Mouse (Mus musculus) urinary bladder, postnatal 10 days (tissue): ENCODE measurements around the gene Ppp1r13l.

Experiments
- DNase-seq: peaks from one replicate; pipeline ENCODE4 v3.0.0; 2022; ENCODE audit warnings: low spot score

Gene Ppp1r13l

GRCm38 (mm10) chr7:19368380-19368779 is 8.8 kb downstream of the Ppp1r13l start:
- DNase-seq: no peak

GRCm38 (mm10) chr7:19369823-19370425 is 10.4 kb downstream of the Ppp1r13l start:
- no peak for DNase-seq

- DNase-seq: no peak
These were observed 13.8 kb downstream of the Ppp1r13l start for GRCm38 (mm10) chr7:19373367-19373766.

DNA sequence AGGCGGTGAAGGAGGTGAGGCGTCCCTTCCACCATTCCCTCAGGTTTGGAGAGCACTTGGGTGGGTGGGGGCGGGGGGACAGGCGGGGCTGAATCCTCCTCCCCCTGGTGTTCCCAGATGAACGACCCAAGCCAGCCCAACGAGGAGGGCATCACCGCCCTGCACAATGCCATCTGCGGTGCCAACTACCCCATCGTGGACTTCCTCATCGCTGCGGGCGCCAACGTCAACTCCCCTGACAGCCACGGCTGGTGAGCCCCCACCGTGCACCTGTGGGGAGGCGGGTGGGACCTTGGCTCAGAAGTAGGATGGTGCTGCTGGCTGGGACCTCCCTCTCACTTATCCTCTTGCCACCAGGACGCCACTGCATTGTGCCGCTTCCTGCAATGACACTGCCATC is 15.8 kb downstream of the Ppp1r13l start:
- no peak for DNase-seq

DNA sequence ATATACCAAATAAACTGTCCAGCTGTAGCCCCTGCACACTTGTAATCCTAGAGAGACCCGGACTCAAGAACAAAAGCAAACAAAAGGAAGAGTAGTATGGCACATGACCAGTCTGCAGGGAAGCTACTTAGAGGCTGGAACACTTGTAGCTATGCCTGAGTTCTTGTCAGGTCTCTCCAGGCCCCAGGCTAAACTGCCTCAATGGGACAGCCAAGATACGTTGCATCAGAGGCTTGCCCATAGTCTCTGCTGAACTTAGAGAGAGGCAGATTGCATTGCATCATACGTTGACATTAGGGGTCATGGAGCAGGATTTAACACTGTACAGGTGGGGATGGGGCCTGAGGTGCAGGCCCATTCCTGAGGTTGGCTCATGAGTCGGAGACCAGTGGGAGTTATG is 16.5 kb downstream of the Ppp1r13l start:
- DNase-seq: no peak

- DNase-seq: no peak
These were observed 18.5 kb downstream of the Ppp1r13l start for GRCm38 (mm10) chr7:19378049-19378448.

DNA sequence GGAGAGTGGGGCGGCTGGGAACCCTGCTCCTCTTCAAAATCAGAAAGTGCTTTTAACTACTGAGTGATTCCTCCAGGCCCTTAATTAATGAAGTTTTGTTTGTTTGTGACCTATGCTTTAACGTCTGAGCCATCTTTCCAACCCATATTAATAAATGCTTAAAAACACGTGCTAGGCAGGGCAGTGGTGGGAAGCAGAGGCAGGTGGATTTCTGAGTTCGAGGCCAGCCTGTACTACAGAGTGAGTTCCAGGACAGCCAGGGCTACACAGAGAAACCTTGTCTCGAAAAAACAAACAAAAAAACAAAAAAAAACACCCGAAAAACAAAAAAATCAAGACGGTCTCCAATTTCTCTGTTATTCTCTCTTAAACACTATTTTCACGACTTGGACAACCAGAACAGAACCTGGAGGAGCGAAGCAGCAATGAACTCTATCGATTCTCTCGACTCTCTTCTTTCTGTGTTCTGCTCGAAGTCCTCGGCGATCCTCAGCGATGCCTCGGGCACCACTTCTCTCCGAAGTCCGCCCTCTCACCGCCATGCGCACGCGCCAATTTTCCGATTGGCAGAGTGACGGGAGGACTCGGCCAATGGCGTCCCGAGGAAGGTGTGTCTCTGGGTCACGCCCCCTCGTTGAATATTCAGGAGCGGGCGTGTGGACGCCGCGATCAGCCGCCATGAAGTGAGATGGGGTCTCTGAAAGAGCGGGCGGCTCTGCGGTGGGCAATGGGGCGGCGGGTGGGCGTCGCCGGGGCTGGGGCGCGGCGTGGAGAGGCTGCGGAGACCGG is 22.0 kb downstream of the Ppp1r13l start, which contains the start of gene Ercc2:
Gene Ercc2 (plus strand): TSS at position 634 of the 789 bp plus-strand sequence.
- DNase-seq: peak; percentile 97

DNA sequence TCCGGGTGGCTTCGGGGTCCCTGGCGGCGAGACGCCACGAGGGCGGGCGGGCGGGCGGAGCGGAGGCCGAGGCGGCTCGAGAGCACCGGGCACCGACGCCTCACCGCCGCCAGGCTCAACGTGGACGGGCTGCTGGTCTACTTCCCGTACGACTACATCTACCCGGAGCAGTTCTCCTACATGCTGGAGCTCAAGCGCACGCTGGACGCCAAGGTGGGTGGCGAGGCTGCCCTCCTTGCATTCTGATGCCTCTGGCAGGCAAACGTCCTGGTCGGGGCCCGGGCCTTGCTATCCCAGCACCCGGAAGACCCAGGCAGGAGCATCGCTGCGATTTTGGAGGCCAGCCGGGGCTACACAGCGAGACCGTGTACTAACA is 22.6 kb downstream of the Ppp1r13l start:
- no peak for DNase-seq

DNA sequence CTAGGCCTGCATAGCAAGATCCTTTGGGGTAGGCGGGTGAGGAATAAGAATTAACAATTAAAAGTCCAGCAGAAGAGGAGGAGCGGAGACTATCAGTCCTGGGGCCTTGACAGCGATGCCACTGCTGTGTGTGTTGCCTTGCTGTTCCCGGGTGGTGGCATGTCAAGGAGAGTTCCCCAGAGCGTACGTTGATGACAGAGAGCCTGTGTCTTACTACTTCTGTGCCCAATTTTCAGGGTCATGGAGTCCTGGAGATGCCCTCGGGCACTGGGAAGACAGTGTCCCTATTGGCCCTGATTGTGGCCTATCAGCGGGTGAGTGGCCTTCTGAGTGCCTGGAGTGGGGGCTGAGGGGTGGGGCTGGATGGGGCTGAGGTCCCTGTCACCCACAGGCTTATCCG is 24.2 kb downstream of the Ppp1r13l start:
- DNase-seq: no peak

DNA sequence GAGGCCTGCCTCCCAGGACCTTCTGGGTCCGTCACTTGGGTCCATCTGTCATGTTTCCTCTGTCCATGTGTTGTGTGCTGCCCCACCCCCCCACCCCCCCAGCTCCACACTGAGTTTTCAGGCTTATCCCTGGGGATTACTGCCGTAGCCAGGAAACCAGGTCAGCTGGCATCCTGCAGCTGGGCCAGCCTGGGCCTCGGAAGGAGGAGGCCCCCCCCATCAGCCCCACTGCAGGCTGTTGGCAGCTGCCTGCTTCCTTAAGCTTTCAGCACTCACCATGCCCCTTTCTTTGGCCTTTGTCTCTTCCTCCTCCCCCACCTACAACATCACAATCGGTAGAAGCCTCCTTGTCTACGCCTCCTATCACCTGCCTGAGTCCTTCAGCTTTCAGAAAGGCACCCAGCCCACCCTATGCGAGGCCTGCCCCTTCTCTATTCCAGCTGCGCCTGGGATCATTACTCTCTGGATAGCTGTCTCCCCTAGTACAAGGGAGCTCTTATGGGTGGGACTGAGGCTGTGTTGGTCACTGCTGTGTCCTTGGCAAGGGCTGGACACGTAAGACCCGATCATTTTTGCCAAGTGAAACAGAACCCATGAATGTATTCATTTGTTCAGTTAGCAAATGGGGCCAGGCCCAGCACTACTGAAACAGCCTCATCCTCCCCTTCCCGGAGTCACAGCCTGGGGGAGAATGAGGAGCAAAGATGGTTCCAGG is 29.3 kb downstream of the Ppp1r13l start:
- DNase-seq: no peak

DNA sequence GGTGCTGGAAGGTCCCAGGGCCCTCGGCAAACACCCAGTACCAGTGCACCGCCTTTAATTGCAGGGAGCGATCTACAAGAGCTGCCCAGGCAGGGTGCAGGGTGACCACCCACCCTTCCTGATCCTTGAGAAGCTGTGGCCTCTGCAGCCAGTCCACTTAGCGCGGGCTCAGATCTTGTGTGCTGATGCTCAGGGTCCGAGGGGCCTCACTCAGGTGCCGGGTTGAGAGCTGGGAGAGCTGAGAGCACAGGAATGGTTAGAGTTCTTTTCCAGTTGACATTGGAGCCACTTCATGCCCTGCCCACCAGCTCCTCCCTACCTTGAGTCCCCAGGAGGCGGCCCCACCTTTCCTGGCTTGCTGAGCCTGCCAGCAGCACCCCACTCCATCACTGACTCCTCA is 34.9 kb downstream of the Ppp1r13l start:
- no peak for DNase-seq

- DNase-seq: no peak
These were observed 40.1 kb downstream of the Ppp1r13l start for GRCm38 (mm10) chr7:19399496-19400280.

DNA sequence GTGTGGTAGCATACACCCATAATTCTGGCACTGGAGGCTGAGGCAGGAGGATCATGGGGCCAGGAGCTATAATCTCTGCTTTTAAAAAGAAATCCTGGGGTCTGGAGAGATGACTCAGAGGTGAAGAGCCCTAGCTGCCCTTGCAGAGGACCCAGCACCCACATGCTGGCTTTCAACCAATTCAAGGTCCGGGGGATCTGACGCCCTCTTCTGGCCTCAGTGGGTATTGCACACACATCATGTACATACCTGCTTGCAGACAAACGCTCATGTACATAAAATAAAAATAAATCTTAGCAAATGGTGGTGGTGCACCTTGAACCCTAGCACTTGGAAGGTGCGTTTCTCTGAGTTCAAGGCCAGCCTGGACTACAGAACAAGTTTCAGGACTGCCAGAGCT is 41.4 kb downstream of the Ppp1r13l start:
- DNase-seq: no peak

- DNase-seq: no peak
These were observed 43.1 kb downstream of the Ppp1r13l start for GRCm38 (mm10) chr7:19402535-19403112.

GRCm38 (mm10) chr7:19403731-19404296 is 44.3 kb downstream of the Ppp1r13l start, which contains the start of gene Klc3:
TSS of gene Klc3 (minus strand) at chr7:19404104.
- no peak for DNase-seq

GRCm38 (mm10) chr7:19404476-19404875 is 44.9 kb downstream of the Ppp1r13l start, which contains the start of gene Ckm:
TSS of gene Ckm (plus strand) at chr7:19404776.
- no peak for DNase-seq

GRCm38 (mm10) chr7:19405417-19405816 is 45.9 kb downstream of the Ppp1r13l start:
- DNase-seq: peak; percentile 67

- DNase-seq: no peak
These were observed 50.2 kb downstream of the Ppp1r13l start for GRCm38 (mm10) chr7:19409753-19410152.

DNA sequence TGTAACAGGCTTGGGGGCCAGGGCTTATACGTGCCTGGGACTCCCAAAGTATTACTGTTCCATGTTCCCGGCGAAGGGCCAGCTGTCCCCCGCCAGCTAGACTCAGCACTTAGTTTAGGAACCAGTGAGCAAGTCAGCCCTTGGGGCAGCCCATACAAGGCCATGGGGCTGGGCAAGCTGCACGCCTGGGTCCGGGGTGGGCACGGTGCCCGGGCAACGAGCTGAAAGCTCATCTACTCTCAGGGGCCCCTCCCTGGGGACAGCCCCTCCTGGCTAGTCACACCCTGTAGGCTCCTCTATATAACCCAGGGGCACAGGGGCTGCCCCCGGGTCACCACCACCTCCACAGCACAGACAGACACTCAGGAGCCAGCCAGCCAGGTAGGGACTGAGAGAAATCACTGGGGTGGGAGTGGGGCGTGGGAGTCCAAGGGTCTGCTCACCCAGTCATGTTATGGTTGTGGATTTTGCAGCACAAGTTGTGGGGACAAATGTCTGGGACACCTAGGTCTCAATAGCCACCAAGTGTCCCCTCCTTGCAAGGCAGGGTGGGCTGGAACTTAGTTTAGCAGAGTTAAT is 51.3 kb downstream of the Ppp1r13l start:
- peak; percentile 40 for DNase-seq

DNA sequence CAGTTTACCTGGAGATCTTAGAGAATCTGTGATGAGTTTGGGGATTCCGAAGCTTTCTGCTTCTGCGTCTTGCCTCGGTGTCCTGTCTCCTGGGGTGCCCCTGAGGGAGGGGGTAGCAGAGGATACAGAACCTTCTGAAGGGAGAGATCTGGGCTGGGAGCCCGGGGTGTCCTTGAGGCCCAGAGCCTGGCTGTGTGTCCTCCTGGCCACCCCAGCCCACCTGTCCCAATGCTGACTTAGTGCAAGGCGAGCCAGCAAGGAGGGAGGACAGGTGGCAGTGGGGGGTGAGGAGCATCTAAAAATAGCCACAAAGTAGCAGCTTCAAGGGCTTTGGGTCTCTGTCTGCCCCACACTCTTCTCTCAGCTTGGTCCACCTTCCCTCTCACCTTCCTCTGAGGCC is 52.2 kb downstream of the Ppp1r13l start:
- DNase-seq: no peak

DNA sequence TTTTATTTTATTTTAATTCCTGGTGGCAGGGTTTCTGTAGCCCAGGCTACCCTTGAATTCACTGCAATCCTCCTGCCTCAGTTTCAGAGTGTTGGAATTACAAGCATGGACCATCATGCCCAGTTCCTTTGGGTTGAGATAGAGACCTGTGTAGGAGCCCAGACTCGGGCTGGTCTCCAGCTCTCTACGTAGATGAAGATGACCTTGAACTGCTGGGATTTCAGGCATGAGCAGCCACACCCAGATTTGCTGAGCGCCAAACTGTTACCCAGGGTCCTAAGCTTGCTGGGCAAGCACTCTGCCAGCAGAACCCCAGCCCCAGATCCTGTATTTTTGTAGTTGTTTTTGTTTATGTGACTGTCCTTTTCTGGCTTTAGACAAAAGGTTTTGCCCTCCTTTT is 54.0 kb downstream of the Ppp1r13l start:
- DNase-seq: no peak
